Mouse (Mus musculus) retina, postnatal 1 day (tissue): ENCODE measurements around the gene Calm5.
"Not testable (repeated sequence)": the region's sequence is repeated elsewhere in the genome, so short reads cannot be mapped to it uniquely, and the experiment has no call there.

Source experiments
- DNase-seq: peaks from one replicate; pipeline ENCODE4 v3.0.0-alpha.2; 2012

Calm5 gene

DNA sequence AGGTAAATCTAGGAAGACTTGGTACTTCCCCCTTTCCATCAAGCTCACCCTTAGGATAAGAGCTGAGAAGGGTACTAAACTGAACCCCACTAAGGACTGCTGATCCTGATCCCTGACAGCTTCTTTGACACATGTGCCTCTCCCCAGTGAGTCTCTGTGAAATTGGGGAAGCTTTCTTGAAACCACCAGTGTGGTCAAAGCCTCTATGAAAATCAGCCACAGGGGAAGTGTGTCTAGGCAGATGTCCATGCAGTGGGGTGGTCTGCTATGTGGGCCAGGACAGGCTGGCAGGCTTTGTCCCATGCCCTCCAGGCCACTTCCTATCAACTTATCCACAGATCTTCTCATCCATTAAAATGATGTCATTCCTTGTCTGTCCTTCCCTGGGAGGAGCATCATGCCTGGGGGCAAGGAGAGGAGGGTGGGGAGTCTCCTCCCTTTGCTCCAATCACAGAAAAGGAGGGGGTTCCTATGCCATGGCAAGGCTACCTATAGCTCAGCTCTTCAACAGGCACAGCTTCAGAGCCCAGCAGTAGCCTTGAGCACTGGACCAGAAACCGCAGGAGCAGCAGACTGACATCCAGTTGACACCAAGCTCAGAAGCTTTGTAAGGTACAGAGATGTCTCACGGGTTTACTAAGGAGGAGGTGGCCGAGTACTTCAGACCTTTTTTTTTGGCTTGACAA is at the start of gene Calm5:
TSS of gene Calm5 (plus strand) at position 526 of the 686 bp plus-strand sequence.
- not testable (repeated sequence) for DNase-seq

DNA sequence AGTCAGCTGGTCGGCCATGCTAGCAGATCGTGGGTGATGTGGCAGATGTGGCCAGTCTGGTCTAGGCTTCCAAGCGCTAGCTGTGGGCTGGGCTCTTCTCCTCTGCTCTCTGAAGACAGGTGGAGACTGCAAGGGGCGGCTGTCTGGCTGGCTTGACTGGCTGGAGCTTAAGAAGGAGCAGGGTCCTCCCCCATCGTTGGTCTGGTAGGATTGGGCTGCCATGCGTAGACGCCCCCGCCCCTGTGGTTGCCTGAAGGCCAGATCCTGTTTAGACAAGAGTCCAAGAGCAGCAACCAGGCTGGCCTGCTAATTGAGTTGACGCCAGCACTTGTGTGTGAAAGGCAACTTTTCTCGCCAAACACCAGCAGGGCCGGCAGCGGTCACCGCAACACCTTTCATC is 49.8 kb upstream of the Calm5 start, which contains the start of gene Calml3:
TSS of gene Calml3 (minus strand) at position 131 of the 400 bp plus-strand sequence.
- DNase-seq: no peak

DNA sequence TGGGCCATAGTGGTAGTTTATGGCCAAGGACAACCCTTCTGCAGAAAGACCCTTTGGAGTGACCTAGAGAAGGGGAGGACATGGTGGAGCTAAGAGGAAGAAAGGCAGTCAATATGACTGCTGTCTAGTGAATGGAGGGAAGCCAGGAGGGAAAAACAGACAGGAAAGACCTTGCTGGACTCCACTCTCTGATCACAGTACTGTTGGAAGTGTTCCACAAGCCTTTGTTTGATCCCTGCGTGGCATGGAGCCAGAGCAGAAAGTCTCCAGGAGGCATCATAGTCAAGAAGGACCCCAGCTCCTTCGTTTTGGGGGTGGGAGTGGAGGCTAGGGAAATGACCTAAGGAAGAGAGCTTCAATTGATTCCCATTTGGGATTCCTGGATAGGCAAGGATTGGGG is 48.8 kb upstream of the Calm5 start:
- no peak for DNase-seq

DNA sequence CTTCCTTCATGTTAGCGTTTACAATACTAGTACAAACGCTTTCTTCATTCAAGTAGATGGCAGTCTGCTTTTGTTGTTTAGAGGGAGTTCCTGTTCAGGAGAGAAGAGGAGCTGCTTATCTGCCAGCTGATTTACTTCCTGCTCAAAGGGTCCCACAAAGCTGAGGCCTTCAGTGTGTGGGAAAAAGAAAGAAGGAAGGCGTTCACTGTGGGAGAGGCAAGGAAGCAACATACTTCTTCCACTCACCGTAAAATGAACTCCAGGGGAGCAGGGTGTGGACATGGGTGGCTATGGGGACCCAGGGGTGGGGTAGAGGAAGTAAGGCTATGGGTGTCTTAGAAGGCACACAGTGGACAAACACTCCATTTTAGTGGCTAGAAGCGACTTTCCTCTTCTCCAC is 48.3 kb upstream of the Calm5 start:
- DNase-seq: no peak

DNA sequence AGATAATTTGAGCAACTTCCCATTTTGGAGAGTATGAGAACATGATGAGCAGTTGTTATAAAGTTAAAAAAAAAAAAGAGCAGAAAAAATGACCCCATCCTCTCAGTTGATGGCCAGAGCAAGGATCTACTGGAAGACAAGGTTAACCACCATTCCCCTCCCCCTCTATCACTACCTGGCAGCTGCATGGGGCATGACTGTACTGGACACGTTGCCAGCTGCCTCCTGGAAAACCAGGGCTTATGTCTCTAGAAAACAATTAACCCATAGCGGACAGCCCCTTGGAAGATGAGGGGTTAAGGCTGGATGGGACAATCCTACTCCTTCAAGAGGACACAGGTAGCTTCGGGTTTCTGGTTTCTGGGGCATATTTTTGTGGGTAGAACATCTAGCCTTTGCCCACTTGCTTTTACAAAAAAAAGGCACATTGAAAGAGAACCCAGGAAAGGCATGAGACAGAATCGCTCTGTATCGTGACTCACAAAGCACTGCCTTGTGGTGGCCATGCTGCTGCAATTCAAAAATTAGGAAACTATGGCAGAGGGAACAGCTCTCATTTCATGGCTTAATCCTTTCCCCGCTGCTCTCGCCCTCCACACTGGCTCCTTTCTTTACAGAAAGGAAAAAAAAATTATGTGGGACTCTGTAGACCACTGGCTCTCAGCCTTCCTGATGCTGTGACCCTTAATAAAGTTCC is 46.7 kb upstream of the Calm5 start:
- no peak for DNase-seq

DNA sequence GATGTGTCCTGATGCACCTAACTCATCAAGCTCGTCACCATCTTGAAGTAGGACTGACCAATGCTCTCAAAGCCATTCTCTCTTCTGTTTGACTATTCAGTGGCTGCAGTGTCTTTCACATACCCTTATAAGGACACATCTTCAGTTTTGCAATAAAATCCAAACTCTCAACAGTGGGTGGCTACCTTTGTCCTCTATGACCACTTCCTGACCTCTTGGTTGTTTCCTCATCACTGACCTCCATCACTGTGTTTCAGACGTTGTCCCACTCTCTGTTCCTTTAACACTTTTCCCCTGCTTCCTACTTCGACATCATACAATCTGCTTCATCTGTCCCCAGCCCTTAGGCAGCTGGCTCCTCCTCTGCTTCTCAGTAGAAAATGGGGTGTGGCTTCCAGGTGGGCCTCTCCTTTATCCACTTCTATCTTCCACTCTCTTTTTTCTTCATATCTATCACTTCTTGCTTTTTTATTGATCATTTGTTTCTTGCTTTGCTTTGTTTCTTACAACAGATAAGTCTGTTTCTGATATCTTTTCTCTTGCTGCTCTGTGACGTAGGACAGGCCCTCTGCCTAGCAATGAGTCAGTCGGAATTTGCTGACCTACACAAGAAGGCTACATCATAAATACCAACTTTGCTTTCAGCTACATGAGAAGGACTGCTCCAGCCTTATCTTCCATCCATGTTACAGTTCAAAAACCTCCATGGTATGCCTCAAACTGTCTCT is 35.8 kb upstream of the Calm5 start:
- no peak for DNase-seq

DNA sequence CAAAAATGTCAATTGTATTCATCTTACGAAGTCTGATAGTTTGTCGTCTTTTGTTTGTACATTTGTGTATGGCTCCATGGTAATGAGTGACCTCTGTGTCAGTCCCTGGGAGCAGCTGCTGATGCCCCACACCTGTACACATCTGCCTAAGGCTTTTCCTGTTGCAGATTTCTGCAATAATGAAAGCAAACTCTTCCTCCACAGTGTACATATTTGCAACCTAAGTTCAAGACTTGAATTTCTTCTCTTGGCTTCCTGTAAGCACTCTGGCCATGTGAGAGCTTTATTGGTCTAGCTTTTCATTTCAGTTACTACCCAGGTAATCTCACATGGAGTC is 35.3 kb upstream of the Calm5 start:
- DNase-seq: no peak

DNA sequence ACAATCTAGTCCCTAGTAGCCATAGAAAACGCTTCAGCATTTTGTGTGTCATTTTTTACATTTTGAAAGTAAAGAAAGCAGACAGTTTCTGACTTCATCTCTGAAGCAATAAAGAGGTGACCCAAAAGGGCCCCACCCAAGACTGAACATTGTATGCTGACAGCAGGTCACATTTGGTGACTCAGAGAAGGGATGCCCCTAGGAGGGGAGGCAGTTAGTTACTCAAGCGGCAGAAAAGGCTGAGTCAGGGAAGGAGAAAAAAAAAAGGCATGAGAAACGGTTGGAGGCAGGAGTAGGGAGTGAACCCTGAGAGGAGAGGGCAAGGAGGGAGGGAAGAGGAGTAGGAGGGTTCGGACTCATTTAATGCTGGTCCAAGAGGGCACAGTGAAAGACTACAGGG is 31.9 kb upstream of the Calm5 start:
- no peak for DNase-seq

DNA sequence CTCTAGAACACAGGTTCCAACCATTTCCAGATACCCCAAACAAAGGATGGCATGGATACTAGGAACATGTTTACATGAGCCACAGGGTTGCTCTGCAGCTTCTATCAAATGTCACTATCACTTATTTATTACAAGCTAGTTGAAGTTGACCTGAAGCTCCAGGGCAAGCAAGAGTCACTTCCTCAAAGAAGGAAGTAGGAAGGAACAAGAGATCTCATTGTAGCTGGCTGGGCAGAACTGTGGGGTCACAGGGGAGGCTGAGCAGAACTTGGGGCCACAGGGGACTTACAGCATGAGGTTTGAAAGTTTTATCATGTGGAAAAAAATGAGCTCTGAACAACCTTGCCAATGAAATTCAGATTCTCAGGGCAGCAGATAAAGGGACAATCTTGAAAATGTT is 28.2 kb upstream of the Calm5 start:
- no peak for DNase-seq

DNA sequence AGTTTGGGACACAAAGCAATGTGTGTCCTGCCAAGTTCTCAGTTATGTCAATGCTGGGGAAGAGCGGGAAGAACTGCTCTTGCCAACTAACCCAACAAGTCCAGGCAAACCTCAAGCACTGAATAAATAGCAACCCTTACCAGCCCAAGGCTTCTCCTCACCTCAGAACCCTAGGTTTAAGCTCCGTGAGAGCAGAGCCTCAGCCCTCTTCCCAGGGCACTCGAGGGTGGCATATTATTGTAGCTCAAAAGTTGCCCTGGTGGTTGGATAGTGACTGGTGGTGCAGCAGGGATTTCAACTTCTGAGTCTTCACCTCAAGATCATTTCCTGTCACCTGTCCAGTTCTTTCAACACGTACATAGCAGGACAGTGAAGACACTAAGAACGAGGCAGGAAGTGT is 22.4 kb upstream of the Calm5 start:
- DNase-seq: no peak

DNA sequence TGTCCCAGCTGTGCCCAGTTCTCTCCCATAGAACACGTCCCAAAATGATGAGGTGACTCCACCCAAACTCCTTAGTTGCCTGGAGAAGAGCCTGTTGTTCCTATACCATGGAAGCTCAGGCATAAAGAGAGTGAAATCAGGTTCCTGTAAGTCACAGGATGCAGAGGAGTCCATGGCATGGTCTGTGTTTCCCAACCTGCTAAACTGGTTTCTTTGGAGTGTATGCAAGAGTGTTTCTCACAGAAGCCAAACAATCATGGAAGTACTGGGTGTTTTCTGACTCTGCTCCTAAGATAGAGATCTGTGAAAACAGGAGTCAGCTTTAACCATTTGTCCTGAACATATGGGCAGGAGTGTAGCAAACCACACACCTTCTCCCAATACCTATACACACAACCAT is 22.0 kb upstream of the Calm5 start:
- no peak for DNase-seq

DNA sequence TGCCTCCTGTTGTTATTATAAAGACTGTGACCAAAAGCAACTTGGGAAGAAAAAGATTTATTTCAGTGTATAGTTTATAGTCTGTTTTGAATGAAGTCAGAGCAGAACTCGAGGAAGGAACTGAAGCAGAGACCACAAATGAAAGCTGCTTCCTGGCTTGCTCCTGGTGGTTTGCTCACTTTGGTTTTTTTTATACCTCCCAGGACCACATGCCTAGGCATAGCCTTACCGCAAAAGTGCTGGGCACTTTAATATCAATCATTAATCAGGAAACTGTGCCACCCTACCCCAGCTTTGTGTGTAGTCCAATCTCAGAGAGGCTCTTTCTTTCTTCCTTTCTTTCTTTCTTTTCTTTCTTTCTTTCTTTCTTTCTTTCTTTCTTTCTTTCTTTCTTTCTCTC is 21.5 kb upstream of the Calm5 start:
- no peak for DNase-seq

DNA sequence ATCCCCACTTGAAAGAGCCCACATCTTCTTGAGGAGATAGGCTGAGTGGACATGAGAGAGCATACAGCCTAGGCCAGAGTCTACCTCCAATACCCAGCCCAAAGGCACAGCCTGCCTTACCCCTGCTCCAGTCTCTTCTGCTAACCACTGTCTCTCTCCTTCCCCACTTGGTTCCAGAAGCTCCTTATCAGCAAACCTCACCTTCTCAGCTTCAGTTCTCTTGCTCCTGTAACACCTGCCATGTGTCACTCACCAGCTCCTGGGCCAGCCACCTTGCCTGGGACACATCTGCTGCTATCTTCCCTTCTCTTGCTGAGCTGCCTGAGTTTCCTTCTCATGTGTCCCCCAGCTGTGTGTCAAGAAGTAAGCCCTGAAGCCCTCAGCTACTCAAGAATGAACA is 20.3 kb upstream of the Calm5 start:
- not testable (repeated sequence) for DNase-seq

DNA sequence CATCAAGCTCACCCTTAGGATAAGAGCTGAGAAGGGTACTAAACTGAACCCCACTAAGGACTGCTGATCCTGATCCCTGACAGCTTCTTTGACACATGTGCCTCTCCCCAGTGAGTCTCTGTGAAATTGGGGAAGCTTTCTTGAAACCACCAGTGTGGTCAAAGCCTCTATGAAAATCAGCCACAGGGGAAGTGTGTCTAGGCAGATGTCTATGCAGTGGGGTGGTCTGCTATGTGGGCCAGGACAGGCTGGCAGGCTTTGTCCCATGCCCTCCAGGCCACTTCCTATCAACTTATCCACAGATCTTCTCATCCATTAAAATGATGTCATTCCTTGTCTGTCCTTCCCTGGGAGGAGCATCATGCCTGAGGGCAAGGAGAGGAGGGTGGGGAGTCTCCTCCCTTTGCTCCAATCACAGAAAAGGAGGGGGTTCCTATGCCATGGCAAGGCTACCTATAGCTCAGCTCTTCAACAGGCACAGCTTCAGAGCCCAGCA is 16.6 kb upstream of the Calm5 start, which contains the start of gene Calm4:
TSS of gene Calm4 (plus strand) at position 446 of the 496 bp plus-strand sequence.
- DNase-seq: not testable (repeated sequence)

DNA sequence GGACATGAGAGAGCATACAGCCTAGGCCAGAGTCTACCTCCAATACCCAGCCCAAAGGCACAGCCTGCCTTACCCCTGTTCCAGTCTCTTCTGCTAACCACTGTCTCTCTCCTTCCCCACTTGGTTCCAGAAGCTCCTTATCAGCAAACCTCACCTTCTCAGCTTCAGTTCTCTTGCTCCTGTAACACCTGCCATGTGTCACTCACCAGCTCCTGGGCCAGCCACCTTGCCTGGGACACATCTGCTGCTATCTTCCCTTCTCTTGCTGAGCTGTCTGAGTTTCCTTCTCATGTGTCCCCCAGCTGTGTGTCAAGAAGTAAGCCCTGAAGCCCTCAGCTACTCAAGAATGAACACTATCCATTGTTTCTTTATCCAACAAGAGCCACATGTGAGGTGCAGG is 13.3 kb upstream of the Calm5 start:
- DNase-seq: not testable (repeated sequence)

DNA sequence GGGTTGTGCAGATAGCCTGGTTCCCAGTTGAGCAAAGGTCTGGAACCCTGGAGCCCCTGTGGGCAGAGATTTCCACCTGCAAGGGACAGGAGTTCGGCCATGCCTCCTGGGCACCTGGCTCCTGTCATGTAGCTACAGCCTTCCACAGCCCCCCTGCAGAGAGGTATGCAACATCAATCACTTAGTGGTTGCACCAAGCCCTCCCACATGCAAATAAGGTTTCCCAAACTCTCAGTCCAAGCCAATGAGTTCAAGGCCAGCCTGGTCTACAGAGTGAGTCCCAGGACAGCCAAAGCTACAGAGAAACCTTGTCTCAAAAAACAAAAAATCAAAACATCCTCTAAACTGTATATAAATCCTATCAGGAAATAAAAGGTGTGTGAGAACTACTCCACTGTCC is 3.6 kb upstream of the Calm5 start:
- DNase-seq: no peak

DNA sequence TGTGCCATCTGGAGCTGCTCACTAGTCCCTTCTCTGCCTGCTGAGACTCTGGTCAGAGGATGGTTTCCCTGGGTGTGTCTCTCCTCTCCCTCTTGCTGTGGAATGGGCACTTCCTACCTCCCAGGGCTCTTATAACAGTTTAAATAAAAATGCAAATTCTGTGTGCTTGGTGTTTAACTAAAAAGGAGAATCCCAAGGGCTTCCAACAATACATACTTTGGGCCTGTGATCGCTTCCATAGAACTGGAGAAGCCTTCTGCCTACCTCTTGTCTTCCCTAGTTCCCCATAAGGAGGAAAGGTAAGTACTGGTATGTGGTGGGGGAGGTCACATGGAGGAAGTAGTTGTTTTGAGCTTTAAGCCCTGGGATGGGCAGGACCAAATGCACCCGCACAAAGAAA is 883 bp downstream of the Calm5 start:
- DNase-seq: no peak

DNA sequence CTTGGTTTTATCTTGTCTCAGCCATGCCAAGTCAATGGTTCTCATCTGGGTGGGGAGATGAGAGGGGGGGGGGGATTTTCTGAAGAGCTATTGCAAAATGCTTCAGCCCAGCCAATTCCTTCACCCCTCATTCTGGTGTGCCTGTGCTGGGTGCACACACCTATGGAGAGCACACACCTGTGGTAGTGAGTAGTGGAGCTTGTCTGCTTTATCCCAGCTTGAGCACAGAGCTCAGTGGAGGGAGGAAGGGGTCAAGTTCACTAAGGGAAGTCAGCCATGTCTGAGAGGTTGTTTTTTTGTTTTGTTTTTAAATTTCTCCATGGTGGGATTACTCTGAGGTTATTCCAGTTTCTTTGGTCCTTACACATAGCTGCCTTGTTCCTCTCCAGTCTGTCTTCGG is 2.3 kb downstream of the Calm5 start:
- DNase-seq: no peak

DNA sequence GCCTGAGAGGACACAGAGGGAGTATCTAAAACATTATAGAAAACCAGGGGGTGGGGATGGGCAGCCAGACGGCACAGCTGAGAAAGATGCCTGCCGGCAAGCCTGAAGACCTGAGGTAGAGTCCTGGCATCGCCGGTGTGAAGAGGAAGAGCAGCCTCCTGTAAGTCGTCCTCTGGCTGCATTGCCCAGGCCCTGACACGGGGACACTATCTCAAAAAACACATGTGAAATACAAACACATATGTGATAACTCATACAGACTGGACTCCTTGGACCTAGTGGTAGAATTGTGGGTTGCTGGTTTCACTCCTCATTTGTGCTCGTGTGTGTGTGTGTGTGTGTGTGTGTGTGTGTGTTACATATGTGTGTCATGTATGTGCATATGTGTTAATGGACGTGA is 7.3 kb downstream of the Calm5 start:
- no peak for DNase-seq

DNA sequence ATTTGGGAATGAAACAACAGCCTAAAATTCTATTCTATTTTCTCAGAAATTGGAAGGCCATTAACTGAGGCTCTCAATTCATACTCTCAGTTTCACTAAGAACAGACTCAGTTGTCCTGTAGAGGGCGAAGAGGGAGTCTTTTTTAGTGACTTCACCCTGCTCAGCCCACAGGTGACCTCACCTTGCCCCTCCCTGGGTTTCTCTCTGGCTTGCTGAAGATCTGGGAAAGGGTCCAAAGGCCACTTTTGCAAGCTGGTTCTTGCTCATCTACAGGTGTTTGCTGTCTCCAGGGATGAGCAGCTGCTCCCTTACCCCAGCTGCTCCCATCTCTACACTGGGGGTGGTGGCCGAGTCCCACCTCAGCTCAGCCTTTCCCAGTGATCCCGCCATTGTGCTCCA is 8.4 kb downstream of the Calm5 start:
- no peak for DNase-seq

DNA sequence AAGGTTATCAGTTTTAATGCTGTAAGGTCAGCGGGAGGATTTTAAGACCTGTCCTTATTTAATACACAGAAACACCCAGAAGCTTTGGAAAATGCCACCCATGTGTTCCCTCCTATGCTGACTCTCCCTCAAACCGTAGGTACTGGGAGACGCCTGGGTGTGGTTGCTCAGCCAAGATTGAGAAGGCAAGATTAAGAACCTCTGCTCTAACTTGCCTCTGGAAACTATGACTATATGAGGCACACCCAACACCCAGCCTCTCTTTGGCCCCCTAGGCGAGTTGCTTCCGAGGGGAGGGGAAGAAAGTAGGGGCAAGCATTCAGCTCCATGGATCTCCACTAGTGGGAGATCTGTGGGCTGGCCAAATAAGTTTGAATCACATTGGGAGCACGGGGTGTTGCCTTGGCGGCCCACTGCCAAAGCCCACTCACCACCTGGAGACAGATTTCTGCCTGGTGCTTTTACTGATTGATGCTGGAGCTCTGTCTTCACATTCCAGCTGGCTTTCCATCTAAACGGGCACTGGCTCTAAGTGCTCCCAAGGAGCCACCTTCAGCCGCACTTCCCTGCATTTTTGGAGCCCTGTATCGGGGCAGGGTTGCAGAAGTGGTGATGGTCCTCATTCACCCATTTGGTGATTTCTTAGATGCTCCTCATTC is 9.1 kb downstream of the Calm5 start:
- DNase-seq: no peak

DNA sequence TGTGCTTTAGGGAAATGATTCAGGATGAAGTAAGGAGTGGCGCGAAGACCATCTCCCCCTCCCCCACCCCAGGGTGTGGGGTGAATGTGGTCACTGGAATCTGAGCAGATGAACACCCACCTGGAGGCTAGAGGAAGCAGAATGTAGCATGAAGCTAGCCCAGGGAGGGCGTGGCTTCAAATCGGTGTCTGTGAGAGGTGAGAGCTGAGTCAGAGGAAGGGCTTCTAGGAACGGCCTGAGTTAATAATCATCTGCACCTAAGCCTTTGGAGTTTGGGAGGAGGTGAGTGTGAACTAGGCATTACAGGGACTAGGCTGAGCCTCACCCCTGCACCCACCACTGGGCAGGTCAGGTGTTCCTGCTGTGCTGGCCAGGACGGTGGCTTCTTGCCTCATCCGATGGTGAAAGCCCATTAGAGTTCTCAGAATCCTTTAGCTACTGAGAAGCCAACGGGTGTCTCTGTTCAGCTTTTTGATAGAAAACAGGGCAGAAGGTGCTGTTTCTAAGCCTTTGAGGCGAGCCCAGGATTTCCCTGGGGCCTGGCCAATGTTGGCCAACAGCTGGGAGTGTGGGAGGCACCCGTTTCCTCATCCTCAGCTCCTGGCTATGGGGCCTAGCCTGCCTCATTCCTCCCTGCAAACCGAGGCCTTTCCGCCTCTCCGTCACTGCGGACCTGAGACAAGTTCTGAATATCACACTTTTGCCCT is 11.8 kb downstream of the Calm5 start:
- DNase-seq: no peak
